In the genomic region with DNA sequence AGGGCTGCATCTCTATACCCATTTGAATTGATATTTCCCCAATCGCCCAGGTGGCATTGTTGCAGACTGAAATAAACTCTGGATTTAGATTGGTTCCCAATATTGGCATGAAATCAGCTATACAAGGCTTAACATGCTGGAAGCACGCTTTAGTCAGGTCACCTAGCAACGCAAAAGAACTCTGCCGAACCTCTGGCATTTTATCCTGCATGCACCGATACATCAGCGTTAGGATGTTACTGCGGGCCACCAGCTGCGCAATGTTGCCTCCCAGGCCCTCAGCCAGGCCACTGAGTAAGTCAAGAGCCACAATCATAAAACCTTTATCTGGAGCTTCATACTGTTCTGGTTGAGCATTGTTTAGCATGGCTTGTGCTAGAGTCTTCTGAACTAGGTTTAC, we compare ENCODE assay signal across 25 mouse cellular contexts. TPM values are rescaled to one million over a fixed set of nuclear protein-coding genes. Genes with fewer than 3 reads are reported as not detected.
DNase-seq lines count a peak whose midpoint lies in the region; ATAC-seq and TF ChIP-seq lines count a peak whose summit lies in the region.
"Not testable (repeated sequence)": the region's sequence is repeated elsewhere in the genome, so short reads cannot be mapped to it uniquely, and the experiment has no call there.
"Had no signal": no experiment of that assay in that cellular context is flagged by ENCODE, and none has a peak within 500 bp of the region (broad histone marks: within the 10 kb centered on the region; RNA-seq: fewer than 3 reads in every experiment).

No protein-coding gene starts in this region.

- H3K4me2 ChIP-seq in hindbrain, embryonic 15.5 days, result peak overlapping the region; percentile 27; the same call in 1 of the 2 replicates
- H3K4me2 ChIP-seq in midbrain, embryonic 15.5 days, result not testable (repeated sequence)
- H3K4me2 ChIP-seq in neural tube, embryonic 15.5 days, result peak overlapping the region; percentile 26

- not testable (repeated sequence) for H3K9me3 ChIP-seq in hindbrain, embryonic 15.5 days; midbrain, embryonic 15.5 days; neural tube, embryonic 15.5 days (replicated peaks)

- not testable (repeated sequence) for TF ChIP-seq CTCF in brain, embryonic 14.5 days (IDR thresholded peaks at IDR 0.05; ENCODE audit: borderline replicate concordance, extremely low read depth, insufficient read depth, insufficient read length)

- ATAC-seq in hindbrain, embryonic 15.5 days (ENCODE audit: low FRiP score, low read depth), result not testable (repeated sequence)
- 0 out of 2 replicates have a peak, but pooled peaks have one; percentile 50 for ATAC-seq in midbrain, embryonic 15.5 days (replicated peaks)
- peak; percentile 50; the same call in 1 of the 2 replicates for ATAC-seq in neural tube, embryonic 15.5 days (ENCODE audit: low FRiP score)

- H3K4me1 ChIP-seq in hindbrain, embryonic 15.5 days (replicated peaks); midbrain, embryonic 15.5 days; neural tube, embryonic 15.5 days: not testable (repeated sequence)

- not testable (repeated sequence) for H3K4me3 ChIP-seq in hindbrain, embryonic 15.5 days; midbrain, embryonic 15.5 days; neural tube, embryonic 15.5 days (replicated peaks)

- TF ChIP-seq POLR2A in brain, embryonic 14.5 days (IDR thresholded peaks at IDR 0.05; ENCODE audit: borderline replicate concordance, extremely low read depth, insufficient read depth, insufficient read length, poor library complexity, severe bottlenecking), result not testable (repeated sequence)

- 34% methylated on average over 8 of the region's 8 CpGs for WGBS in hindbrain, embryonic 15.5 days
- WGBS in midbrain, embryonic 15.5 days, result 50% methylated on average over 8 of the region's 8 CpGs
- 42% methylated on average over 8 of the region's 8 CpGs for WGBS in neural tube, embryonic 15.5 days

- not testable (repeated sequence) for H3K36me3 ChIP-seq in hindbrain, embryonic 15.5 days; midbrain, embryonic 15.5 days (replicated peaks); neural tube, embryonic 15.5 days

- H3K9ac ChIP-seq in hindbrain, embryonic 15.5 days; midbrain, embryonic 15.5 days; neural tube, embryonic 15.5 days (replicated peaks): not testable (repeated sequence)

- not testable (repeated sequence) for H3K27ac ChIP-seq in hindbrain, embryonic 15.5 days (replicated peaks); midbrain, embryonic 15.5 days; neural tube, embryonic 15.5 days (replicated peaks)

- peak; percentile 9 for DNase-seq in brain, embryonic 14.5 days (ENCODE audit: low read depth)
- DNase-seq in heart, adult 11 months, result peak; percentile 45
- peak; percentile 6 for DNase-seq in layer of hippocampus, adult 9-11 months
- DNase-seq in layer of hippocampus, postnatal 36 days, result peak; percentile 9 to 19

- not testable (repeated sequence) for H3K27me3 ChIP-seq in hindbrain, embryonic 15.5 days; midbrain, embryonic 15.5 days (replicated peaks); neural tube, embryonic 15.5 days (replicated peaks)

RNA-seq across cellular contexts. Expression of gene Kng2, which starts 14.6 kb away (rescaled TPM):
- polyA plus RNA-seq in brain, embryonic 14.5 days (2012; rRNA removed), result 0.06 and 0.07 TPM in 2 replicates
- 0.14 TPM in 1 of 2 replicates, not detected in the other for polyA plus RNA-seq in hindbrain, embryonic 15.5 days (2015; fragmentation: Nextera tagmentation; extraction: Ambion mirVana)
- total RNA-seq in layer of hippocampus, postnatal 36 days (2021), result not detected
- not detected in 2 replicates for polyA plus RNA-seq in midbrain, embryonic 15.5 days (2015; fragmentation: Nextera tagmentation; extraction: Ambion mirVana)
- 0.46 and 0.55 TPM in 2 replicates for polyA plus RNA-seq in neural tube, embryonic 15.5 days (2015; fragmentation: Nextera tagmentation; extraction: Ambion mirVana)
- total RNA-seq: common myeloid progenitor, adult 5-6 weeks; granulocyte monocyte progenitor cell, adult 5-6 weeks; heart, adult 8-10 months; hematopoietic stem cell, adult 5-6 weeks; MEL had no signal
- polyA plus RNA-seq: activated CD4-positive, CD25-positive, alpha-beta regulatory T cell, adult 4 months; C2C12; CD4-positive, CD25-positive, alpha-beta regulatory T cell, adult 4 months; cerebellum, adult 2 months; embryonic facial prominence, embryonic 12.5 days; forebrain, embryonic 12.5 days; forebrain, embryonic 15.5 days; heart, embryonic 11.5 days; heart, embryonic 14.5 days; inflammation-experienced regulatory T-cells, adult 6 months had no signal

RNA-seq across cellular contexts. Expression of gene Kng1, which starts 43.0 kb away (rescaled TPM):
- polyA plus RNA-seq in brain, embryonic 14.5 days (2012; rRNA removed), result 0.05 and 0.21 TPM in 2 replicates
- polyA plus RNA-seq in hindbrain, embryonic 15.5 days (2015; fragmentation: Nextera tagmentation; extraction: Ambion mirVana), result 0.39 TPM in 1 of 2 replicates, not detected in the other
- not detected for total RNA-seq in layer of hippocampus, postnatal 36 days (2021)
- polyA plus RNA-seq in midbrain, embryonic 15.5 days (2015; fragmentation: Nextera tagmentation; extraction: Ambion mirVana), result 0.55 TPM in 1 of 2 replicates, not detected in the other
- 0.47 and 0.49 TPM in 2 replicates for polyA plus RNA-seq in neural tube, embryonic 15.5 days (2015; fragmentation: Nextera tagmentation; extraction: Ambion mirVana)
- total RNA-seq: common myeloid progenitor, adult 5-6 weeks; gastrocnemius, postnatal 25 days; granulocyte monocyte progenitor cell, adult 5-6 weeks; heart, adult 8-10 months; heart, postnatal 25 days; hematopoietic stem cell, adult 5-6 weeks; MEL had no signal
- polyA plus RNA-seq: C2C12; CD4-positive, CD25-positive, alpha-beta regulatory T cell, adult 4 months; cerebellum, adult 2 months; embryonic facial prominence, embryonic 12.5 days; forebrain, embryonic 12.5 days; forebrain, embryonic 15.5 days; heart, embryonic 14.5 days; hindbrain, embryonic 14.5 days; inflammation-experienced regulatory T-cells, adult 6 months had no signal
